In genomic region chr4:65947141-65947649, GRCm38 (mm10) we compare ENCODE assay signal across 28 mouse cellular contexts.
"Had no signal": no experiment of that assay in that cellular context is flagged by ENCODE, and none has a peak within 500 bp of the region (broad histone marks: within the 10 kb centered on the region; RNA-seq: fewer than 3 reads in every experiment).

No protein-coding gene starts in this region.

- DNase-seq: left cerebral cortex, postnatal 4 days; liver, embryonic 13.5 days; liver, postnatal 0 days; lung, adult 18-20 months; lung, adult 2 months; lung, embryonic 14.5 days; lung, postnatal 10 days; lung, postnatal 14 days; lung, postnatal 36 days; lung, postnatal 4 days; midbrain, embryonic 14.5 days had no signal

- H3K27me3 ChIP-seq: limb, embryonic 12.5 days; limb, embryonic 13.5 days; limb, embryonic 15.5 days; liver, embryonic 12.5 days; liver, embryonic 13.5 days; liver, embryonic 15.5 days; lung, embryonic 15.5 days; megakaryocyte, embryonic 14.5 days; midbrain, embryonic 12.5 days; midbrain, embryonic 13.5 days; midbrain, embryonic 15.5 days; neural tube, embryonic 12.5 days had no signal

- H3K27ac ChIP-seq: left cerebral cortex, adult 2 months; limb, embryonic 10.5 days; limb, embryonic 12.5 days; limb, embryonic 13.5 days; limb, embryonic 15.5 days; liver, embryonic 12.5 days; liver, embryonic 13.5 days; liver, embryonic 14.5 days; liver, embryonic 15.5 days; lung, embryonic 15.5 days; macrophage; midbrain, embryonic 10.5 days; midbrain, embryonic 12.5 days; midbrain, embryonic 13.5 days; midbrain, embryonic 15.5 days; neural tube, embryonic 12.5 days had no signal

- H3K9ac ChIP-seq: limb, embryonic 12.5 days; limb, embryonic 13.5 days; limb, embryonic 15.5 days; liver, embryonic 12.5 days; liver, embryonic 13.5 days; liver, embryonic 14.5 days; liver, embryonic 15.5 days; liver, postnatal 0 days; lung, embryonic 14.5 days; lung, embryonic 15.5 days; midbrain, embryonic 12.5 days; midbrain, embryonic 13.5 days; midbrain, embryonic 15.5 days; neural tube, embryonic 12.5 days had no signal

- H3K36me3 ChIP-seq: limb, embryonic 10.5 days; limb, embryonic 12.5 days; limb, embryonic 13.5 days; limb, embryonic 15.5 days; liver, embryonic 12.5 days; liver, embryonic 13.5 days; liver, embryonic 15.5 days; lung, embryonic 15.5 days; midbrain, embryonic 10.5 days; midbrain, embryonic 12.5 days; midbrain, embryonic 13.5 days; midbrain, embryonic 15.5 days; neural tube, embryonic 12.5 days had no signal

- H3K4me3 ChIP-seq: left cerebral cortex, adult 2 months; limb, embryonic 10.5 days; limb, embryonic 12.5 days; limb, embryonic 13.5 days; limb, embryonic 15.5 days; liver, embryonic 12.5 days; liver, embryonic 13.5 days; liver, embryonic 15.5 days; lung, embryonic 15.5 days; megakaryocyte, embryonic 14.5 days; midbrain, embryonic 10.5 days; midbrain, embryonic 12.5 days; midbrain, embryonic 13.5 days; midbrain, embryonic 15.5 days; myocyte; neural tube, embryonic 12.5 days had no signal

- H3K4me1 ChIP-seq: limb, embryonic 10.5 days; limb, embryonic 12.5 days; limb, embryonic 13.5 days; limb, embryonic 15.5 days; liver, embryonic 12.5 days; liver, embryonic 13.5 days; liver, embryonic 15.5 days; lung, embryonic 15.5 days; megakaryocyte, embryonic 14.5 days; midbrain, embryonic 10.5 days; midbrain, embryonic 13.5 days; midbrain, embryonic 15.5 days; neural tube, embryonic 12.5 days had no signal
